Mouse (Mus musculus) C2C12 (cell line): ENCODE data around the gene Map2k2. TPM values are rescaled to one million over a fixed set of nuclear protein-coding genes. Genes with fewer than 3 reads are reported as not detected.
"Not testable (repeated sequence)": the region's sequence is repeated elsewhere in the genome, so short reads cannot be mapped to it uniquely, and the experiment has no call there.

ENCODE experiments used
- H3K27me3 ChIP-seq: one replicate; pipeline ENCODE4 v1.6.1; 2011; ENCODE audit not compliant: control insufficient read depth, insufficient read depth, insufficient read length
- H3K36me3 ChIP-seq: one replicate; pipeline ENCODE4 v1.6.1; 2011; ENCODE audit not compliant: control insufficient read depth, insufficient read depth
- H3K4me3 ChIP-seq: one replicate; pipeline ENCODE4 v1.5.1; 2011; ENCODE audit warnings: mild to moderate bottlenecking, control low read depth; ENCODE audit not compliant: poor library complexity, insufficient read depth, severe bottlenecking
- H3K79me2 ChIP-seq: one replicate; pipeline ENCODE4 v1.6.1; 2011; ENCODE audit not compliant: control insufficient read depth, insufficient read depth
- H3K79me3 ChIP-seq: one replicate; pipeline ENCODE4 v1.6.1; 2011; ENCODE audit warnings: low read depth, control low read depth
- H3ac ChIP-seq: one replicate; pipeline ENCODE3; 2011; ENCODE audit warnings: low read depth; ENCODE audit not compliant: control insufficient read depth, insufficient read length
- CEBPB ChIP-seq: IDR thresholded peaks from one replicate; pipeline ENCODE4 v1.6.1; 2011; ENCODE audit warnings: low read depth, mild to moderate bottlenecking, control low read depth, moderate library complexity
- CTCF ChIP-seq: IDR thresholded peaks from one replicate; pipeline ENCODE4 v1.5.1; 2011; ENCODE audit not compliant: control insufficient read depth, insufficient read depth, insufficient read length
- FOSL1 ChIP-seq: IDR thresholded peaks from one replicate; pipeline ENCODE4 v1.8.0; 2011; ENCODE audit warnings: mild to moderate bottlenecking, low read length; ENCODE audit not compliant: poor library complexity, insufficient read depth, severe bottlenecking
- MAX ChIP-seq: IDR thresholded peaks from one replicate; pipeline ENCODE4 v1.6.1; 2011; ENCODE audit warnings: mild to moderate bottlenecking, control low read depth
- MYOD1 ChIP-seq: IDR thresholded peaks from one replicate; pipeline ENCODE4 v1.6.1; 2011; ENCODE audit warnings: low read depth; ENCODE audit not compliant: control insufficient read depth, insufficient read length
- MYOG ChIP-seq: IDR thresholded peaks from one replicate; pipeline ENCODE4 v1.6.1; 2011; ENCODE audit not compliant: control insufficient read depth, insufficient read length; ENCODE audit errors: extremely low read depth
- USF1 ChIP-seq: IDR thresholded peaks from one replicate; pipeline ENCODE4 v1.6.1; 2011; ENCODE audit warnings: low read depth, mild to moderate bottlenecking, control low read depth, moderate library complexity
- long read RNA-seq, 2 experiments: library from polyadenylated mRNA; unstranded; transcript quantifications; one replicate each; pipeline ENCODE4 v2.0.0; 2019 to 2020
- polyA plus RNA-seq: library from polyadenylated mRNA; unstranded; fragments of >200 nt; fragmentation: generic; extraction: Trizol; gene quantifications from one replicate; pipeline ENCODE4 v1.2.1, GENCODE M21; 2012; ENCODE audit warnings: missing spikeins

Map2k2 gene
- 92.2 TPM for polyA plus RNA-seq
- long read RNA-seq, experiment 1, transcript Map2k2-207 (11 exons, 2,405 nt) = minor isoform, 51 of 208 reads
- long read RNA-seq, experiment 1, transcript Map2k2-202 (11 exons, 1,556 nt) = major isoform, 98 of 208 reads
- long read RNA-seq, experiment 1, partial matches to known transcripts = 35 of 208 reads
- long read RNA-seq, experiment 1, other reads (novel, unspliced or antisense) = 24 of 208 reads
- long read RNA-seq, experiment 2, transcript Map2k2-202 (11 exons, 1,556 nt) = major isoform, 282 of 488 reads
- long read RNA-seq, experiment 2, transcript Map2k2-207 (11 exons, 2,405 nt) = minor isoform, 166 of 488 reads
- long read RNA-seq, experiment 2, partial matches to known transcripts = 6 of 488 reads
- long read RNA-seq, experiment 2, other reads (novel, unspliced or antisense) = 32 of 488 reads

DNA sequence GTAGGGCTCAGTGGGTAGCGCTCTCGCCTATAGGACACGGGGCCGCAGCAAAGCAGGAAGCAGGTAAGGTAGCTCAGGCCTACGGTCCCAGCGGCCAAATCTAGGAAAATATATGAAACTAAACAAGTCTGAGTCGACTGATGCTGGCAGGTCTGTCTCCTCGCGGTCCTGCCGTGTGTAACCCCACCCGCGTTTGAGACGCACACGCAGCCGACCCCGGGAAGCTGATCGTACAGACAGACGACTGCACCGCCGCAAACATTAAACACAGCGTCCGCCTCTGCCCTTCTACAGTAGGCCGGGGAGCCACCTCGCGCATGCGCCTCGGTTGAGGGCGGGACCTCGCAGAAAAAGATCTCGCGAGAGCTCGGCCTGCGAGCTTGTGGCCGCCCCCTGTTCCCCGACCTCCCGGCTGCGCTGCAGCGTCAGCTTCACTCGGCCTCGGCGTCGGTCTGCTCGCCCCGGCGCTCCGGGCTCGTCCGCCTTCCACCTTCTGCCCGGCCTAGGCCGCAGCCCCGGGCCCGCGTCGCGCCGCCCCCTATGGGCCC, at the start of gene Map2k2:
Map2k2 (plus strand) TSS at position 351 of the 548 bp plus-strand sequence.
- peaks cover 40% of the 10 kb centered on the region for H3K79me3 ChIP-seq
- H3K79me2 ChIP-seq = peaks cover 46% of the 10 kb centered on the region
- peaks cover 30% of the 10 kb centered on the region for H3K36me3 ChIP-seq
- H3ac ChIP-seq = peak within 1 kb of the TSS; percentile 96
- no peaks in the 10 kb centered on the region for H3K27me3 ChIP-seq
- H3K4me3 ChIP-seq = peak within 1 kb of the TSS; percentile 84
- no peak for TF ChIP-seq CEBPB
- peak; percentile 11 for TF ChIP-seq MAX
- no peak for TF ChIP-seq MYOG

DNA sequence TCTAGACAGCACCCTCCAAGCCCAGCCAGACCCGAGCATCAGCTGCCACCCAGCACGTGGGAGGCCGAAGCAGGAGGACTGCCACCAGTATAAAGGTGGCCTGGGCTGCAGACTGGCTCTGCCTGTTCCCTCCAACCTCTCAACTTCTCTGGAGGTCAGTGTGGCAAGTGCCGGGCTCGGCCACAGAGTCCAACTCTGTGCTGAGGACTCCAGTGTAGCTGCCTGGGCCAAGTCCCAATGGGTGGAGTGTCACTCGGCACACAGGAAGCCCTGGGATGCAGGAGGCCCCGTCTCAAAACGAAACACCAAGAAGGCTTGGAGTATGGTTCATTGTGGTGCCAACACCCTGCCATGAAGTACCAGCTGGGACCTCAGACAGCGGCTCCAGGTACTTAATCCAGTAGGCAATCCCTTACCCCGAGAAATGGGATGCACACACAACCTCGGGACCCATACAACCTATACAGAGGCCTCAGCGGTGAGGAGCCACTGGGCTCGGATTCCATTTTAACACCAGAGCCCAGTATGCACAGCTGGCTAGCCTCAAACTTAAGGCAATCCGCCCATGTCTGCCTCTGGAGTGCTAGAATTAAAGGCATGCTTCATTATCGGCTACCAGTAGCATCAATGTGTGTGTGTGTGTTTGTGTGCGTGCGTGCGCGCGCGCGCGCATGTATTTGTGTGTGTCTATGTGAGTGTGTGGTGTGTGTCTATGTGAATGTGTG, 48.1 kb upstream of the Map2k2 start:
- Histone ChIP-seq H3ac (no peak overlapping the region), H3K36me3 (peaks cover 5% of the 10 kb centered on the region), H3K79me2 (peaks cover 75% of the 10 kb centered on the region)

DNA sequence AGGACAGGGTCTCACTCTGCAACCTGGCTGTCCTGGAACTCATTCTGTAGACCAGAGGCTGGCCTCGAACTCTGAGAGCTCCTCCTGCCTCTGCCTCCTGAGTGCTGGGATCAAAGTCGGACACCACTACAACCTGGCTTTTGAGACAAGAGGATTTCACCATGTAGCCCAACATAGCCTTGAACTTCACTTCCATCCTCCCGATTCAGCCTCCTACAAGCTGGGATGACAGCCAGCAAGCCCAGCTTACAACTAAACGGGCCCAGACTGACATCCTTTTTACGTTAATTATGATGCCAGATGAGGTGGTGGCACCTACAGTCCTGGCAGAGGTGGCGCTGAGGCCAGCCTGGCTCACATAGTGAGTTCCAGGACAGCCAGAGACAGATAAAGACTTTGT, 46.8 kb upstream of the Map2k2 start:
- no peaks in the 10 kb centered on the region for H3K36me3 ChIP-seq
- peaks cover 62% of the 10 kb centered on the region for H3K79me2 ChIP-seq
- H3ac ChIP-seq = peak overlapping the region; percentile 50
- H3K79me3 ChIP-seq = peaks cover 57% of the 10 kb centered on the region
- no peak for TF ChIP-seq CEBPB
- TF ChIP-seq CTCF = no peak
- TF ChIP-seq MYOG = no peak
- TF ChIP-seq MAX = no peak
- no peak for TF ChIP-seq MYOD1
- H3K27me3 ChIP-seq = no peaks in the 10 kb centered on the region
- no peak overlapping the region for H3K4me3 ChIP-seq

More for the DNA sequence above, 48.1 kb upstream of the Map2k2 start:
- TF ChIP-seq MYOG = no peak
- TF ChIP-seq USF1 = no peak
- H3K4me3 ChIP-seq = no peak overlapping the region
- no peaks in the 10 kb centered on the region for H3K27me3 ChIP-seq
- H3K79me3 ChIP-seq = peaks cover 66% of the 10 kb centered on the region

DNA sequence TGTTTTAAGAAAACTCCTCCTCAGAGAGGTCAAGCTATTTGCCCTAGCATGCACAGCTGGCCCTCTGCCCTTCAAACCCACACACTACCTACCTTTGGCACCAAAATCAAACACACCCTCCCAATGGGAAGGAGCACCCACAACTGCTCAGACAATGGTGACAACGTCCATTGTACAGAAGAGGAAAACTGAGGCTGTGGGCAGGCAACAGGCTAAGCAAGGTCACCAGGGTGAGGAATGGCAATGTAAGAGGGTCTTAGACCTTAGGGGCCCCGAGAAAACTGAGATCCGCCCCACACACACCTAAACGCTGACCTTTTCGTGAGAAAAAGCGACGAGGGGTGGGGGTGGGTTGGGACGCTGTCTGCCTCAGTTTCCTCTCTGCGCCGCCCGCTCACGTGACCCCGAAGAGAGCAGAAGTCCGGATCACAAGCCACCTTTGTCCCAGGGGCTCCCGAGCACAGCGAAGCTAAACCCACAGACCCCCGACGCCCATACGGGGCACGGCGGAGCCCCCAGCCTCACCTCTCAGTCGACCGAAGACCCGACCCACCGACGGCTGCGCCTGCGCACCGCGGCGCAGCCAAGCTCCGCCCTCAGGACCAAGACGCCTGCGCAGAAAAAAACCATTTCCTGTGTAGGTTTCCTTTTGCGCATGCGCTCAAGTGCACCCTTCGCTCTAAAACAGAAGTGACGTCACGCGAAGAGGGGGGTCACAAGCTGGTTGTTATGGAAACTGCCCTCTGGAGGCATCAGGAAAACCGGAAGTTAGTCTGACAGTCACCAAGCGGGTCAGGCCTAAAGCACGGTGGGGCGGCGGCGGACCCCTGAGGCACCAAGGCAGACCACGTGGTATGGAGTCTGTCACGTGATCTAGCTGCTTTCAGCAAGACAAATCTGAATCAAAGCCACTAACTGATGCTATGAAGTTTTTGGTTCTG, 45.8 kb upstream of the Map2k2 start, which contains the start of gene Sgta:
Sgta (minus strand) TSS at position 579 of the 941 bp plus-strand sequence.
- peaks cover 52% of the 10 kb centered on the region for H3K79me2 ChIP-seq
- H3K27me3 ChIP-seq = no peaks in the 10 kb centered on the region
- peak within 1 kb of the TSS; percentile 90 for H3K4me3 ChIP-seq
- H3ac ChIP-seq = peak within 1 kb of the TSS; percentile 84
- TF ChIP-seq USF1 = peak; percentile 98
- no peak for TF ChIP-seq FOSL1
- peak; percentile 86 for TF ChIP-seq MAX
- H3K79me3 ChIP-seq = peaks cover 49% of the 10 kb centered on the region
- no peaks in the 10 kb centered on the region for H3K36me3 ChIP-seq

- H3K27me3 ChIP-seq = peaks cover 4% of the 10 kb centered on the region
- H3K36me3 ChIP-seq = no peaks in the 10 kb centered on the region
- H3ac ChIP-seq = no peak overlapping the region
- peaks cover 21% of the 10 kb centered on the region for H3K79me3 ChIP-seq
- H3K4me3 ChIP-seq = no peak overlapping the region
- H3K79me2 ChIP-seq = peaks cover 24% of the 10 kb centered on the region
- TF ChIP-seq MAX = no peak
- TF ChIP-seq MYOG = no peak
- no peak for TF ChIP-seq CEBPB
Observed at GRCm38 (mm10) chr10:81062710-81063109, 43.0 kb upstream of the Map2k2 start.

GRCm38 (mm10) chr10:81064519-81064918, 41.2 kb upstream of the Map2k2 start:
- H3ac ChIP-seq, H3K79me3 ChIP-seq, H3K79me2 ChIP-seq, H3K36me3 ChIP-seq, H3K4me3 ChIP-seq, H3K27me3 ChIP-seq: not testable (repeated sequence)
